Mouse (Mus musculus) liver, embryonic 15.5 days (tissue): Measurements from ENCODE around the gene Dffa. TPM values are rescaled to one million over a fixed set of nuclear protein-coding genes. Genes with fewer than 3 reads are reported as not detected.

Source experiments
- ATAC-seq: fragments of 200-750 bp; cut with Nextera tagmentation; 2 replicates; pipeline ENCODE4 v1.8.0; 2017; ENCODE audit warnings: moderate number of reproducible peaks, mild to moderate bottlenecking, moderate library complexity; ENCODE audit not compliant: insufficient read depth
- H3K27ac ChIP-seq: fragments of 300-500 bp; sonication (generic); replicated peaks from 2 replicates; pipeline ENCODE4 v1.5.1; 2015; ENCODE audit warnings: mild to moderate bottlenecking, inconsistent platforms
- H3K27me3 ChIP-seq: fragments of 300-500 bp; sonication (generic); 2 replicates; pipeline ENCODE4 v1.6.1; 2015; ENCODE audit warnings: mild to moderate bottlenecking, inconsistent platforms
- H3K36me3 ChIP-seq: fragments of 300-500 bp; sonication (generic); replicated peaks from 2 replicates; pipeline ENCODE4 v1.6.1; 2015; ENCODE audit warnings: moderate library complexity, mild to moderate bottlenecking, inconsistent platforms
- H3K4me1 ChIP-seq: fragments of 300-500 bp; sonication (generic); replicated peaks from 2 replicates; pipeline ENCODE4 v1.6.1; 2015; ENCODE audit warnings: inconsistent platforms
- H3K4me2 ChIP-seq: fragments of 300-500 bp; sonication (generic); 2 replicates; pipeline ENCODE4 v1.6.1; 2015; ENCODE audit warnings: moderate library complexity, mild to moderate bottlenecking, inconsistent platforms
- H3K4me3 ChIP-seq: fragments of 300-500 bp; sonication (generic); replicated peaks from 2 replicates; pipeline ENCODE4 v1.5.1; 2015; ENCODE audit warnings: mild to moderate bottlenecking, inconsistent platforms
- H3K9ac ChIP-seq: fragments of 300-500 bp; sonication (generic); 2 replicates; pipeline ENCODE4 v1.6.1; 2015; ENCODE audit warnings: moderate library complexity, mild to moderate bottlenecking, inconsistent platforms
- H3K9me3 ChIP-seq: fragments of 300-500 bp; sonication (generic); replicated peaks from 2 replicates; pipeline ENCODE4 v1.6.1; 2016; ENCODE audit warnings: inconsistent platforms
- whole genome bisulfite sequencing: fragments of 180-500 bp; shearing (Covaris S2); methylation state at CpG from one replicate; pipeline ENCODE4 v1.1.7; 2015; ENCODE audit warnings: mixed read lengths; ENCODE audit not compliant: insufficient replicate concordance; 5-methylcytosine and 5-hydroxymethylcytosine counted together
- polyA plus RNA-seq: library from polyadenylated mRNA; unstranded; fragments of >200 nt; fragmentation: Nextera tagmentation; extraction: Ambion mirVana; gene quantifications from 2 replicates; pipeline ENCODE4 v1.2.1, GENCODE M21; 2015

Gene Dffa
- polyA plus RNA-seq, 1 experiment from 2014 or later, result 14.4 TPM

DNA sequence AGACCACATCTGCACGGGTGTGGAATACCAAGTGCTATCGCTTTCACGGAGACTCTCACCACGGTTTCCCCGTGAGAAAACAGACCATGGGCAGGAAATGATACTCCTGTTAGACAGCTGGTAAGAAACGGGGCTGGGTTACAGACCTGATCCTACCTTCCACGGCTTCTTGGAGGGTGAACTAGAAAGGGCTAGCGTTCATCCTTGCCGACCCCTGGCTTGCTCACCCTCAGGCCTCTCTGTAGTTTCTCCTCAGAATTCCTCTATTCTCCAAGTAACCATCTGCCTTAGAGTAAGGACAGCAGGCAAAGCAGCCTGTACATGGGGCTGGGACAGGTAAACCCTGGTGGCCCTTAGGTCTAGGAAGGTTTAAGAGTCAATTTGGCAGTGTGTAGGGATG is 45.2 kb downstream of the Dffa start:
- ATAC-seq, result no peak
- Histone ChIP-seq H3K27ac (peak overlapping the region; percentile 67), H3K9ac (no peak overlapping the region), H3K9me3 (no peaks in the 10 kb centered on the region), H3K36me3 (peaks cover 43% of the 10 kb centered on the region), H3K4me1 (peaks cover 33% of the 10 kb centered on the region), H3K4me3 (no peak overlapping the region), H3K4me2 (no peak overlapping the region), H3K27me3 (no peaks in the 10 kb centered on the region)
- 60% methylated on average over 9 of the region's 9 CpGs for WGBS

DNA sequence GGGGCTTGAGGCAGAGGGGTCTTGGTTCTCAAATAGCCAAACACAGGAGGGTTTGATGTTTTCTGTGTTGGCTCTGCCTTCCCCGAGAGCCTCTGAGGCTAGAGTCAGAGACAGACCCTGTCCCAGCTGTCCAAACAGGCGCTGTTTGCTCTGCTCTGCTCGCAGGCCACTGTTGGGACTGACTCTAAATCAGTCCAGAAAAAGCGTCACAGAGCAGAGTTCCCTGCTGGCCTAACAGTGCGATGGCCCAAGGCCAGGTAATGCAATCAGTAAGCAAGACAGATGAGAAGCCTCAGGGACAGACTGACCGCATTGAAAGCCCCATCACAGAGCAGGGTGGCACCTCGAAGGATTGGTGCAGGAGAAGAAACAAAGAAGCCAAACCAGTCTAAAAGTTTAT is 45.7 kb downstream of the Dffa start:
- Histone ChIP-seq H3K4me2 (no peak overlapping the region), H3K27me3 (no peaks in the 10 kb centered on the region), H3K27ac (peak overlapping the region; percentile 67), H3K4me3 (no peak overlapping the region), H3K9me3 (no peaks in the 10 kb centered on the region), H3K9ac (no peak overlapping the region), H3K36me3 (peaks cover 48% of the 10 kb centered on the region), H3K4me1 (peaks cover 33% of the 10 kb centered on the region)
- ATAC-seq, result peak; percentile 68
- 62% methylated on average over 7 of the region's 7 CpGs for WGBS

DNA sequence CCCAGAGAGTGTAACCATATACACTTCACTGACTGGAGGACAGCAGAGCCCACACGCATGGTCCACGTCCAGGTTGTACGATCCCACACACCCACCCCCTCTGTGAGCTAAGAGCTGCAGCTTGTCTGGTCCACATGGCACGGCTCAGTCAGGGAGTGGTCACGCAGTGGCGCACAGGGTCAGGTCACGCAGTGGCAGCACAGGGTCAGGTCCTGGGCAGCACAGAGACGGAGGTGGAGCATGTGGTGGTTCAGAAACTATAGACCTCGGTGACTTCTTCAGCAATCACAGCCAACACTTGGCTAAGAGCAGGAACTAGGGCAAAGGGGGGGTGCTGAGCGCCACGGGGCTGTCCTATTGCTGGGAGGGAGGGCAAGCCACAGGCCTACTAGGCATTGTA is 46.3 kb downstream of the Dffa start:
- H3K9me3 ChIP-seq, result no peaks in the 10 kb centered on the region
- no peak overlapping the region for H3K4me3 ChIP-seq
- H3K27me3 ChIP-seq, result no peaks in the 10 kb centered on the region
- no peak overlapping the region for H3K4me2 ChIP-seq
- 70% methylated on average over 11 of the region's 11 CpGs for WGBS
- no peak overlapping the region for H3K9ac ChIP-seq
- peak overlapping the region; percentile 67; the same call in 1 of the 2 replicates for H3K27ac ChIP-seq
- peaks cover 37% of the 10 kb centered on the region for H3K4me1 ChIP-seq
- peaks cover 54% of the 10 kb centered on the region for H3K36me3 ChIP-seq
- ATAC-seq, result peak; percentile 53

GRCm38 (mm10) chr4:149150721-149151120 is 46.8 kb downstream of the Dffa start:
- peaks cover 37% of the 10 kb centered on the region for H3K4me1 ChIP-seq
- no peak overlapping the region for H3K4me3 ChIP-seq
- H3K9me3 ChIP-seq, result no peaks in the 10 kb centered on the region
- peaks cover 59% of the 10 kb centered on the region for H3K36me3 ChIP-seq
- WGBS, result 79% methylated on average over 11 of the region's 11 CpGs
- no peak overlapping the region for H3K9ac ChIP-seq
- no peak for ATAC-seq
- no peak overlapping the region for H3K4me2 ChIP-seq
- 0 out of 2 replicates have a peak overlapping the region, but pooled peaks have one; percentile 67 for H3K27ac ChIP-seq
- H3K27me3 ChIP-seq, result no peaks in the 10 kb centered on the region

GRCm38 (mm10) chr4:149154859-149155258 is 50.9 kb downstream of the Dffa start:
- no peak for ATAC-seq

GRCm38 (mm10) chr4:149155711-149156110 is 51.8 kb downstream of the Dffa start:
- WGBS, result 68% methylated on average over 6 of the region's 6 CpGs
- no peak overlapping the region for H3K27ac ChIP-seq
- no peak overlapping the region for H3K9ac ChIP-seq
- H3K4me3 ChIP-seq, result no peak overlapping the region
- no peak overlapping the region for H3K4me2 ChIP-seq
- ATAC-seq, result peak; percentile 42
- H3K9me3 ChIP-seq, result no peaks in the 10 kb centered on the region
- H3K4me1 ChIP-seq, result peaks cover 6% of the 10 kb centered on the region; the same call in 1 of the 2 replicates
- H3K27me3 ChIP-seq, result no peaks in the 10 kb centered on the region
- H3K36me3 ChIP-seq, result peaks cover 99% of the 10 kb centered on the region

More at GRCm38 (mm10) chr4:149154859-149155258, 50.9 kb downstream of the Dffa start:
- Histone ChIP-seq H3K9me3 (no peaks in the 10 kb centered on the region), H3K4me2 (no peak overlapping the region), H3K4me3 (no peak overlapping the region), H3K27me3 (no peaks in the 10 kb centered on the region), H3K27ac (no peak overlapping the region), H3K4me1 (peaks cover 13% of the 10 kb centered on the region), H3K9ac (no peak overlapping the region), H3K36me3 (peaks cover 99% of the 10 kb centered on the region)
- 93% methylated on average over 7 of the region's 7 CpGs for whole genome bisulfite sequencing

DNA sequence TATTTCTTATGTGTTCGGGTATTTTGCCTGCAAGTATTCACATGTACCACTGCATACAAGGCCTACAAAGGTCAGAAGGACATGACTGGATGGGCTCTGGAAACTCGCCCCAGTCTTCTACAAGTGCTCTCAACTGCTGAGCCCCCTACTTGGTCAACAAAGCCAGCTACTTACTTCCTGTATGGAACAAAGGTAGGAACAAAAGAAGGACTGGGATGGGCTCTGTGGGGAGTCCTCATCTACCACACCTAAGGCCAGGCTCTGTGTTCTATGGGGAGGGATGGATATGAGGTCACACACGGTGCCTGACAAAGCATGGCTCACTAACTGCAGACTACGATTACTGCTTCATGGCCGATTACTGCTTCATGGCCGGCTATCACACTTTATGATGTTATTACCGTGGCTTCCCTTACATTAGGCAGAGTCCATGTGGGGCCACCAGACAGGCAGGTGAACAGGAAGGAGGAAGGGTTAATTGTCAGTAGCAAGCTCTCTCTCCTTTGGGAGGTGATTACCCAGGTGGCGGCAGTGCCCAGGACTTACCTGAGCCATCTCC is 53.5 kb downstream of the Dffa start:
- Histone ChIP-seq H3K36me3 (peaks cover 98% of the 10 kb centered on the region), H3K4me2 (no peak overlapping the region), H3K4me3 (no peak overlapping the region), H3K9me3 (no peaks in the 10 kb centered on the region), H3K27ac (no peak overlapping the region), H3K27me3 (no peaks in the 10 kb centered on the region), H3K9ac (no peak overlapping the region), H3K4me1 (peaks cover 10% of the 10 kb centered on the region; the same call in 1 of the 2 replicates)
- ATAC-seq, result no peak
- 75% methylated on average over 8 of the region's 8 CpGs for WGBS

- Histone ChIP-seq H3K4me1 (peaks cover 26% of the 10 kb centered on the region), H3K9ac (no peak overlapping the region), H3K27me3 (no peaks in the 10 kb centered on the region), H3K9me3 (no peaks in the 10 kb centered on the region), H3K4me3 (no peak overlapping the region), H3K36me3 (peaks cover 82% of the 10 kb centered on the region), H3K27ac (no peak overlapping the region), H3K4me2 (no peak overlapping the region)
- 65% methylated on average over 2 of the region's 2 CpGs for WGBS
- ATAC-seq, result no peak
These were observed 55.3 kb downstream of the Dffa start for GRCm38 (mm10) chr4:149159203-149159602.

- peaks cover 75% of the 10 kb centered on the region for H3K36me3 ChIP-seq
- no peak overlapping the region for H3K4me3 ChIP-seq
- H3K4me1 ChIP-seq, result peaks cover 28% of the 10 kb centered on the region
- ATAC-seq, result no peak
- no peaks in the 10 kb centered on the region for H3K27me3 ChIP-seq
- H3K9me3 ChIP-seq, result no peaks in the 10 kb centered on the region
- H3K9ac ChIP-seq, result no peak overlapping the region
- H3K4me2 ChIP-seq, result no peak overlapping the region
- 71% methylated on average over 13 of the region's 13 CpGs for WGBS
- no peak overlapping the region for H3K27ac ChIP-seq
These were observed 55.9 kb downstream of the Dffa start for GRCm38 (mm10) chr4:149159891-149160290.

DNA sequence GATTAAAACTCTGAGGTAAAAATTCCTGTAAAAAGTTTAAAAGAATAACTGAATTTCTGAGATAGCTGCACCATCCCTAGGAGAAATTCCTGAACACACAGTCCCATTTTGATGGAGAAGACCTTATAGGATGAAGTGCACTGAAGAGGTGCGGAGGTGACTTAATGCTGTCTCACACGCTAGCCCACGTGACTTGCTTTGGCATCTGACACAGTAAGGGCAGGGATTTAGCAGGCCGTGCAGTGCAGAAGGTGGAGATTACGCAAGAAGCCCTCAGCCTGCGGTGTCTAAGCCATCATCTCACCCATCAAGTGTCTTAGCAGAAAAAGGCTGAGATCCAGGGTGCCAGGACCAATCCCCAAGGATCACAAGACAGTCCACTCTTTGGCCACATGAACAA is 57.2 kb downstream of the Dffa start:
- WGBS, result 76% methylated on average over 6 of the region's 6 CpGs
- peaks cover 63% of the 10 kb centered on the region for H3K36me3 ChIP-seq
- H3K4me1 ChIP-seq, result peaks cover 38% of the 10 kb centered on the region

GRCm38 (mm10) chr4:149163196-149163595 is 59.2 kb downstream of the Dffa start:
- WGBS, result 35% methylated on average over 1 of the region's 1 CpGs
- Histone ChIP-seq H3K4me3 (no peak overlapping the region), H3K4me2 (no peak overlapping the region), H3K9ac (no peak overlapping the region), H3K9me3 (no peaks in the 10 kb centered on the region), H3K27me3 (no peaks in the 10 kb centered on the region), H3K4me1 (peaks cover 55% of the 10 kb centered on the region), H3K27ac (no peak overlapping the region), H3K36me3 (peaks cover 42% of the 10 kb centered on the region)
- no peak for ATAC-seq

More for the DNA sequence above, 57.2 kb downstream of the Dffa start:
- ATAC-seq, result no peak
- Histone ChIP-seq H3K27ac (no peak overlapping the region), H3K4me3 (no peak overlapping the region), H3K4me2 (no peak overlapping the region), H3K9me3 (no peaks in the 10 kb centered on the region), H3K27me3 (no peaks in the 10 kb centered on the region), H3K9ac (no peak overlapping the region)

GRCm38 (mm10) chr4:149164150-149164549 is 60.2 kb downstream of the Dffa start:
- Histone ChIP-seq H3K9me3 (no peaks in the 10 kb centered on the region), H3K4me1 (peaks cover 56% of the 10 kb centered on the region), H3K36me3 (peaks cover 33% of the 10 kb centered on the region), H3K4me3 (no peak overlapping the region), H3K9ac (no peak overlapping the region), H3K27me3 (no peaks in the 10 kb centered on the region), H3K27ac (no peak overlapping the region), H3K4me2 (peak overlapping the region; percentile 17; the same call in 1 of the 2 replicates)
- WGBS, result 55% methylated on average over 5 of the region's 5 CpGs
- ATAC-seq, result no peak
